Mouse (Mus musculus): ENCODE results near the gene Tspan5. TPM values are rescaled to one million over a fixed set of nuclear protein-coding genes. Genes with fewer than 3 reads are reported as not detected.

Tspan5 gene
- polyA plus RNA-seq, 1 experiment from 2014 or later = 60.2 TPM

GRCm38 (mm10) chr3:138760685-138761119 lies 18.7 kb downstream of the Tspan5 start:
- peaks cover 31% of the 10 kb centered on the region for H3K4me1 ChIP-seq
- ATAC-seq = peak; percentile 72
- WGBS = 31% methylated on average over 11 of the region's 11 CpGs
- no peak overlapping the region for H3K9ac ChIP-seq
- H3K27ac ChIP-seq = peak overlapping the region; percentile 41
- H3K4me2 ChIP-seq = peak overlapping the region; percentile 26
- H3K9me3 ChIP-seq (replicated peaks) = no peaks in the 10 kb centered on the region
- H3K36me3 ChIP-seq (ENCODE audit: poor library complexity, severe bottlenecking) = no peaks in the 10 kb centered on the region
- no peak overlapping the region for H3K4me3 ChIP-seq
- no peaks in the 10 kb centered on the region for H3K27me3 ChIP-seq

GRCm38 (mm10) chr3:138761531-138761930 lies 19.5 kb downstream of the Tspan5 start:
- WGBS = 93% methylated on average over 13 of the region's 13 CpGs
- ATAC-seq = no peak

GRCm38 (mm10) chr3:138763941-138764340 lies 21.9 kb downstream of the Tspan5 start:
- no peak overlapping the region for H3K4me3 ChIP-seq
- no peak for ATAC-seq
- no peaks in the 10 kb centered on the region for H3K36me3 ChIP-seq (ENCODE audit: poor library complexity, severe bottlenecking)
- no peaks in the 10 kb centered on the region for H3K9me3 ChIP-seq (replicated peaks)
- H3K27me3 ChIP-seq = no peaks in the 10 kb centered on the region
- H3K4me2 ChIP-seq = no peak overlapping the region
- no peak overlapping the region for H3K9ac ChIP-seq
- no peak overlapping the region for H3K27ac ChIP-seq
- 94% methylated on average over 9 of the region's 9 CpGs for WGBS
- peaks cover 42% of the 10 kb centered on the region for H3K4me1 ChIP-seq

More at GRCm38 (mm10) chr3:138761531-138761930, 19.5 kb downstream of the Tspan5 start:
- Histone ChIP-seq H3K4me1 (peaks cover 32% of the 10 kb centered on the region), H3K9me3 (replicated peaks) (no peaks in the 10 kb centered on the region), H3K36me3 (ENCODE audit: poor library complexity, severe bottlenecking) (no peaks in the 10 kb centered on the region), H3K4me3 (no peak overlapping the region), H3K4me2 (peak overlapping the region; percentile 6; the same call in 1 of the 2 replicates), H3K27me3 (no peaks in the 10 kb centered on the region), H3K9ac (no peak overlapping the region), H3K27ac (no peak overlapping the region)

- H3K27ac ChIP-seq = no peak overlapping the region
- no peaks in the 10 kb centered on the region for H3K36me3 ChIP-seq (ENCODE audit: poor library complexity, severe bottlenecking)
- H3K4me1 ChIP-seq = peaks cover 42% of the 10 kb centered on the region
- H3K9ac ChIP-seq = no peak overlapping the region
- no peak overlapping the region for H3K4me2 ChIP-seq
- H3K27me3 ChIP-seq = no peaks in the 10 kb centered on the region
- ATAC-seq = no peak
- 80% methylated on average over 3 of the region's 3 CpGs for WGBS
- no peak overlapping the region for H3K4me3 ChIP-seq
- no peaks in the 10 kb centered on the region for H3K9me3 ChIP-seq (replicated peaks)
Observed at GRCm38 (mm10) chr3:138764782-138765181, 22.8 kb downstream of the Tspan5 start.

- Histone ChIP-seq H3K4me1 (peaks cover 40% of the 10 kb centered on the region), H3K4me3 (no peak overlapping the region), H3K27ac (no peak overlapping the region), H3K36me3 (ENCODE audit: poor library complexity, severe bottlenecking) (no peaks in the 10 kb centered on the region), H3K9ac (no peak overlapping the region), H3K4me2 (no peak overlapping the region), H3K9me3 (replicated peaks) (no peaks in the 10 kb centered on the region), H3K27me3 (no peaks in the 10 kb centered on the region)
- WGBS = 75% methylated on average over 8 of the region's 8 CpGs
- no peak for ATAC-seq
Observed at GRCm38 (mm10) chr3:138767034-138767433, 25.0 kb downstream of the Tspan5 start.

GRCm38 (mm10) chr3:138768541-138769093 lies 26.6 kb downstream of the Tspan5 start:
- Histone ChIP-seq H3K4me1 (peaks cover 43% of the 10 kb centered on the region), H3K27me3 (no peaks in the 10 kb centered on the region), H3K9ac (no peak overlapping the region), H3K4me3 (no peak overlapping the region), H3K36me3 (ENCODE audit: poor library complexity, severe bottlenecking) (no peaks in the 10 kb centered on the region), H3K4me2 (no peak overlapping the region), H3K9me3 (replicated peaks) (no peaks in the 10 kb centered on the region), H3K27ac (no peak overlapping the region)
- WGBS = 75% methylated on average over 12 of the region's 12 CpGs
- ATAC-seq = no peak

GRCm38 (mm10) chr3:138770650-138771331 lies 28.8 kb downstream of the Tspan5 start:
- H3K36me3 ChIP-seq (ENCODE audit: poor library complexity, severe bottlenecking) = no peaks in the 10 kb centered on the region
- no peaks in the 10 kb centered on the region for H3K9me3 ChIP-seq (replicated peaks)
- no peak overlapping the region for H3K9ac ChIP-seq
- H3K4me2 ChIP-seq = no peak overlapping the region
- ATAC-seq = no peak
- 53% methylated on average over 10 of the region's 10 CpGs for WGBS
- no peak overlapping the region for H3K4me3 ChIP-seq
- H3K27ac ChIP-seq = peak overlapping the region; percentile 16; the same call in 1 of the 2 replicates
- H3K4me1 ChIP-seq = peaks cover 54% of the 10 kb centered on the region
- no peaks in the 10 kb centered on the region for H3K27me3 ChIP-seq

- Histone ChIP-seq H3K27me3 (no peaks in the 10 kb centered on the region), H3K4me2 (no peak overlapping the region), H3K9ac (no peak overlapping the region), H3K4me3 (no peak overlapping the region), H3K27ac (no peak overlapping the region), H3K36me3 (ENCODE audit: poor library complexity, severe bottlenecking) (no peaks in the 10 kb centered on the region), H3K9me3 (replicated peaks) (no peaks in the 10 kb centered on the region), H3K4me1 (peaks cover 52% of the 10 kb centered on the region)
- WGBS = 90% methylated on average over 12 of the region's 12 CpGs
- no peak for ATAC-seq
Observed at GRCm38 (mm10) chr3:138771549-138772333, 29.7 kb downstream of the Tspan5 start.

- WGBS = 55% methylated on average over 9 of the region's 9 CpGs
- H3K27ac ChIP-seq = no peak overlapping the region
- no peak overlapping the region for H3K9ac ChIP-seq
- H3K4me3 ChIP-seq = no peak overlapping the region
- no peak for ATAC-seq
- peaks cover 56% of the 10 kb centered on the region for H3K4me1 ChIP-seq
- no peaks in the 10 kb centered on the region for H3K36me3 ChIP-seq (ENCODE audit: poor library complexity, severe bottlenecking)
- H3K9me3 ChIP-seq (replicated peaks) = no peaks in the 10 kb centered on the region
- H3K27me3 ChIP-seq = no peaks in the 10 kb centered on the region
- no peak overlapping the region for H3K4me2 ChIP-seq
Observed at GRCm38 (mm10) chr3:138773871-138774606, 32.0 kb downstream of the Tspan5 start.

- H3K36me3 ChIP-seq (ENCODE audit: poor library complexity, severe bottlenecking) = no peaks in the 10 kb centered on the region
- no peaks in the 10 kb centered on the region for H3K27me3 ChIP-seq
- no peaks in the 10 kb centered on the region for H3K9me3 ChIP-seq (replicated peaks)
- no peak overlapping the region for H3K9ac ChIP-seq
- no peak for ATAC-seq
- no peak overlapping the region for H3K4me3 ChIP-seq
- H3K27ac ChIP-seq = no peak overlapping the region
- H3K4me1 ChIP-seq = peaks cover 58% of the 10 kb centered on the region
- WGBS = 73% methylated on average over 4 of the region's 4 CpGs
- no peak overlapping the region for H3K4me2 ChIP-seq
Observed at GRCm38 (mm10) chr3:138774607-138774943, 32.6 kb downstream of the Tspan5 start.

GRCm38 (mm10) chr3:138775926-138776715 lies 34.1 kb downstream of the Tspan5 start:
- Histone ChIP-seq H3K9me3 (replicated peaks) (no peaks in the 10 kb centered on the region), H3K4me2 (no peak overlapping the region), H3K36me3 (ENCODE audit: poor library complexity, severe bottlenecking) (no peaks in the 10 kb centered on the region), H3K4me1 (peaks cover 51% of the 10 kb centered on the region), H3K27ac (no peak overlapping the region), H3K4me3 (no peak overlapping the region), H3K9ac (no peak overlapping the region), H3K27me3 (no peaks in the 10 kb centered on the region)
- no peak for ATAC-seq
- WGBS = 85% methylated on average over 7 of the region's 7 CpGs
